Mouse (Mus musculus) thymus, adult 2 months (tissue): ENCODE data around the gene Swsap1. TPM values are rescaled to one million over a fixed set of nuclear protein-coding genes. Genes with fewer than 3 reads are reported as not detected.

ENCODE experiments used
- DNase-seq: peaks from one replicate; pipeline ENCODE4 v3.0.0; 2021
- H3K27ac ChIP-seq: fragments of 200-500 bp; 2 replicates; pipeline ENCODE4 v1.5.1; 2012; ENCODE audit warnings: low read length, control low read depth; ENCODE audit not compliant: control insufficient read depth, insufficient read depth
- H3K27me3 ChIP-seq: fragments of 200-500 bp; 2 replicates; pipeline ENCODE4 v1.6.1; 2012; ENCODE audit warnings: mild to moderate bottlenecking, low read length, moderate library complexity, mixed read lengths; ENCODE audit not compliant: control insufficient read depth, insufficient read depth
- H3K36me3 ChIP-seq: fragments of 200-500 bp; 2 replicates; pipeline ENCODE4 v1.6.1; 2012; ENCODE audit warnings: mild to moderate bottlenecking, low read length, moderate library complexity; ENCODE audit not compliant: control insufficient read depth, insufficient read depth
- H3K4me1 ChIP-seq: fragments of 200-500 bp; replicated peaks from 2 replicates; pipeline ENCODE4 v1.6.1; 2012; ENCODE audit warnings: low read length; ENCODE audit not compliant: control insufficient read depth, insufficient read depth
- H3K4me3 ChIP-seq: fragments of 200-500 bp; 2 replicates; pipeline ENCODE4 v1.5.1; 2012; ENCODE audit warnings: mild to moderate bottlenecking, low read length, control low read depth, moderate library complexity; ENCODE audit not compliant: control insufficient read depth, insufficient read depth
- CTCF ChIP-seq: fragments of 200-500 bp; IDR thresholded peaks from 2 replicates; pipeline ENCODE4 v1.5.1; 2012; ENCODE audit warnings: mild to moderate bottlenecking, control low read depth, low read length, moderate library complexity, borderline replicate concordance; ENCODE audit not compliant: control insufficient read depth, poor library complexity, insufficient read depth; ENCODE audit errors: extremely low read depth
- POLR2A ChIP-seq: fragments of 200-500 bp; IDR thresholded peaks from 2 replicates; pipeline ENCODE4 v1.6.1; 2012; ENCODE audit warnings: mild to moderate bottlenecking, low read length, control low read depth, moderate library complexity; ENCODE audit not compliant: control insufficient read depth, poor library complexity, insufficient read depth; ENCODE audit errors: extremely low read depth
- WGBS: fragments of 180-500 bp; shearing (Covaris S2); methylation state at CpG from one replicate; pipeline ENCODE4 v1.1.7; 2018; 5-methylcytosine and 5-hydroxymethylcytosine counted together
- polyA plus RNA-seq: library from polyadenylated mRNA; depleted of rRNA; stranded (reverse); fragments of >200 nt; gene quantifications from 2 replicates; pipeline ENCODE4 v1.2.3, GENCODE M21; 2012

Gene Swsap1
- polyA plus RNA-seq, 1 experiment: 6.7 TPM

- TF ChIP-seq CTCF (no peak), POLR2A (no peak)
- H3K4me1 ChIP-seq: peaks cover 22% of the 10 kb centered on the region
- peaks cover 21% of the 10 kb centered on the region for H3K27me3 ChIP-seq
- no peak overlapping the region for H3K27ac ChIP-seq
- no peaks in the 10 kb centered on the region for H3K36me3 ChIP-seq
- DNase-seq: no peak
- no peak overlapping the region for H3K4me3 ChIP-seq
- 8% methylated on average over 32 of the region's 32 CpGs for WGBS
These were observed 33.0 kb downstream of the Swsap1 start for GRCm38 (mm10) chr9:21988421-21989101.

- Histone ChIP-seq H3K27me3 (peaks cover 21% of the 10 kb centered on the region), H3K4me3 (no peak within 1 kb of the TSS), H3K36me3 (no peaks in the 10 kb centered on the region), H3K27ac (no peak within 1 kb of the TSS), H3K4me1 (peaks cover 15% of the 10 kb centered on the region; the same call in 1 of the 2 replicates)
- no peak for DNase-seq
- TF ChIP-seq POLR2A (no peak), CTCF (no peak)
- 5% methylated on average over 42 of the region's 42 CpGs for WGBS
These were observed 33.9 kb downstream of the Swsap1 start, which contains the start of gene Rgl3 for GRCm38 (mm10) chr9:21989230-21990110. Gene Rgl3 (minus strand): TSS chr9:21989446.

DNA sequence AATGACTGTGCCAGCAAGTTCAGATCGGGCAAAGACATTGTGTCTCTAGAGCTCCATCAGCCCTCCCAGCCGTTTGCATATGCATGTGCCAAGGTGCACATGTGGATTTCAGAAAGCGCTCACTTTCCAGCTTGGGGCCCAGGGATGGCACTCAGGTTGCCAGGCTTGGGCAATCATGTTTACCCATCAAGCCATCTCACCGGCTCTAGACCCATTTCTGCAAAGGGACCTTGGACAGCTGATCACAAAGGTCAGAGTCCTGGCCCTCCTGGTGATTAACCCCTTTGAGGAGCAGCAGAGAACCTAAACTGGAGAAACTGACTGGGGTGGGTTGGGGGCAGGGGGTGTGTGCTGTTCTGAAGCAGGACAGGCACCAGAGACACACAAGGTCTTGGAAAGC is 36.7 kb downstream of the Swsap1 start:
- WGBS: 88% methylated on average over 4 of the region's 4 CpGs
- no peak overlapping the region for H3K4me3 ChIP-seq
- H3K4me1 ChIP-seq: peaks cover 15% of the 10 kb centered on the region; the same call in 1 of the 2 replicates
- TF ChIP-seq CTCF (no peak), POLR2A (no peak)
- no peak for DNase-seq
- H3K27me3 ChIP-seq: peaks cover 21% of the 10 kb centered on the region
- H3K36me3 ChIP-seq: no peaks in the 10 kb centered on the region
- H3K27ac ChIP-seq: no peak overlapping the region

- Histone ChIP-seq H3K27ac (no peak overlapping the region), H3K4me1 (no peaks in the 10 kb centered on the region), H3K36me3 (no peaks in the 10 kb centered on the region), H3K27me3 (no peaks in the 10 kb centered on the region), H3K4me3 (no peak overlapping the region)
- 92% methylated on average over 3 of the region's 3 CpGs for WGBS
- no peak for TF ChIP-seq CTCF
- TF ChIP-seq POLR2A: no peak
- DNase-seq: no peak
These were observed 40.8 kb downstream of the Swsap1 start for GRCm38 (mm10) chr9:21996178-21996867.

DNA sequence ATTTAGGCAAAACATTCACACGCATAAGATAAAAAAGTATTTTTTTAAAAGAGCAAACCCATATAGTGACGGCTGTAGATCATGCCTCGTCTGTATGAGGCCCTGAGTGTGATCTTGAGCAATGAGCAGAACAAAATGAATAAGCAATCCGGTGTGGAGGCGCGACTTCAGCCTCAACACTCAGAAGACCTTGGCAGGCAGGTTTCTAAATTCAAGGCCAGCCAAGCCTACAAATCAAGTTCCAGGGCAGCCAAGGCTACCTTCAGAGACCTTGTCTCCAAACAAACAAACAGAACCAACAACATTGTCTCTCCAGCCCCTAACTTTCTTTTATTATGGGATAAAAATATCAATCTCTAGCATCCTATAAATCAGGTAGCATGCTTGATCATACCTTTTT is 44.7 kb downstream of the Swsap1 start:
- Histone ChIP-seq H3K4me1 (peaks cover 18% of the 10 kb centered on the region), H3K27ac (no peak overlapping the region), H3K4me3 (no peak overlapping the region), H3K36me3 (0 out of 2 replicates have a peak, but pooled peaks cover 6% of the 10 kb centered on the region), H3K27me3 (no peaks in the 10 kb centered on the region)
- TF ChIP-seq CTCF (no peak), POLR2A (no peak)
- 98% methylated on average over 6 of the region's 6 CpGs for WGBS
- DNase-seq: no peak

DNA sequence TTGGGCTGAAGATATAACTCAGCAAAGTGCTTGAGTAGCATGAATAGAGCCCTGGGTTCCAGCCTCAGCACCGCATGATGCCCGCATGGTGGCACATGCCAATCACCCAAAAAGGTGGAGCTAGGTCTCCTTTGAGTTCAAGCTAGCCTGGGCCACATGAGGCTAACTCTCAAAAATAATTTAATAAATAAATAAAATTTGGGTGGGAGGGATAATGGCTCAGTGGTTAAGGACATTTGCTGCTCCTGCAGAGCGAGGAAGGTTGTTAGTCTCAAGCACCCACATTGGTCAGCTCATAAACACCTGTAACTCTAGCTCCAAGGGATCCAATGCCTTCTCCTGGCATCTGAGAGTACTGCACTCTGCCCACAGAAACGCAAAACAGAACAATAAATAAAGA is 46.1 kb downstream of the Swsap1 start:
- WGBS: 91% methylated on average over 4 of the region's 4 CpGs
- TF ChIP-seq POLR2A (no peak), CTCF (no peak)
- H3K4me3 ChIP-seq: no peak overlapping the region

More for the DNA sequence above, 46.1 kb downstream of the Swsap1 start:
- Histone ChIP-seq H3K36me3 (peaks cover 9% of the 10 kb centered on the region; the same call in 1 of the 2 replicates), H3K27ac (no peak overlapping the region), H3K27me3 (no peaks in the 10 kb centered on the region), H3K4me1 (peaks cover 18% of the 10 kb centered on the region)
- DNase-seq: no peak
